Mouse (Mus musculus) ES-Bruce4 (cell line): ENCODE data around the gene Ptprg. TPM values are rescaled to one million over a fixed set of nuclear protein-coding genes. Genes with fewer than 3 reads are reported as not detected.

Experiments
- H3K27ac ChIP-seq: 2 replicates; pipeline ENCODE4 v1.5.1; 2012; ENCODE audit warnings: low read length, inconsistent platforms; ENCODE audit not compliant: insufficient read depth
- H3K27me3 ChIP-seq: 2 replicates; pipeline ENCODE4 v1.6.1; 2012; ENCODE audit warnings: mild to moderate bottlenecking, low read length, inconsistent platforms; ENCODE audit not compliant: control insufficient read depth, poor library complexity, insufficient read depth, severe bottlenecking
- H3K36me3 ChIP-seq: 2 replicates; pipeline ENCODE4 v1.6.1; 2012; ENCODE audit warnings: inconsistent platforms, mild to moderate bottlenecking, low read length, moderate library complexity; ENCODE audit not compliant: control insufficient read depth, poor library complexity, insufficient read depth, severe bottlenecking
- H3K4me1 ChIP-seq: one replicate; pipeline ENCODE4 v1.8.1; 2011; ENCODE audit warnings: low read length; ENCODE audit not compliant: control insufficient read depth, insufficient read depth
- H3K4me3 ChIP-seq: 2 replicates; pipeline ENCODE4 v1.5.1; 2011; ENCODE audit warnings: low read depth, mild to moderate bottlenecking, low read length
- H3K9ac ChIP-seq: 2 replicates; pipeline ENCODE4 v1.6.1; 2012; ENCODE audit warnings: low read depth, mild to moderate bottlenecking, inconsistent platforms; ENCODE audit not compliant: poor library complexity, severe bottlenecking
- H3K9me3 ChIP-seq: replicated peaks from 2 replicates; pipeline ENCODE4 v1.6.1; 2012; ENCODE audit warnings: mild to moderate bottlenecking, low read length, inconsistent platforms; ENCODE audit not compliant: control insufficient read depth, poor library complexity, insufficient read depth, severe bottlenecking
- CTCF ChIP-seq: IDR thresholded peaks from one replicate; pipeline ENCODE4 v1.8.1; 2011; ENCODE audit warnings: low read depth, low read length
- EP300 ChIP-seq: IDR thresholded peaks from 2 replicates; pipeline ENCODE4 v1.6.1; 2011; ENCODE audit warnings: low read depth, low read length; ENCODE audit not compliant: insufficient read depth
- POLR2A ChIP-seq: IDR thresholded peaks from one replicate; pipeline ENCODE4 v1.8.1; 2011; ENCODE audit warnings: low read length; ENCODE audit not compliant: insufficient read depth
- polyA plus RNA-seq: library from polyadenylated mRNA; stranded (reverse); fragments of >200 nt; gene quantifications from 2 replicates; pipeline ENCODE4 v1.2.4, GENCODE M21; 2011; ENCODE audit warnings: low read depth; ENCODE audit not compliant: missing spikeins, insufficient read depth, insufficient read length

Ptprg gene
- polyA plus RNA-seq, 1 experiment, result 27.4 TPM

GRCm38 (mm10) chr14:11892621-11893020, 339.3 kb downstream of the Ptprg start:
- H3K9me3 ChIP-seq, result no peaks in the 10 kb centered on the region
- no peaks in the 10 kb centered on the region for H3K27me3 ChIP-seq
- no peak for TF ChIP-seq POLR2A
- TF ChIP-seq EP300, result no peak
- TF ChIP-seq CTCF, result no peak
- H3K4me1 ChIP-seq, result no peaks in the 10 kb centered on the region
- no peak overlapping the region for H3K4me3 ChIP-seq
- H3K27ac ChIP-seq, result no peak overlapping the region
- H3K36me3 ChIP-seq, result no peaks in the 10 kb centered on the region
- H3K9ac ChIP-seq, result no peak overlapping the region

- no peaks in the 10 kb centered on the region for H3K9me3 ChIP-seq
- no peak for TF ChIP-seq CTCF
- TF ChIP-seq POLR2A, result no peak
- no peak for TF ChIP-seq EP300
These were observed 342.2 kb downstream of the Ptprg start for GRCm38 (mm10) chr14:11895486-11895885.

GRCm38 (mm10) chr14:11902794-11903193, 349.5 kb downstream of the Ptprg start:
- Histone ChIP-seq H3K9me3 (no peaks in the 10 kb centered on the region), H3K4me3 (no peak overlapping the region), H3K27me3 (no peaks in the 10 kb centered on the region), H3K4me1 (peaks cover 4% of the 10 kb centered on the region), H3K27ac (no peak overlapping the region), H3K9ac (no peak overlapping the region), H3K36me3 (no peaks in the 10 kb centered on the region)
- TF ChIP-seq POLR2A, result no peak
- no peak for TF ChIP-seq CTCF
- no peak for TF ChIP-seq EP300

More at GRCm38 (mm10) chr14:11895486-11895885, 342.2 kb downstream of the Ptprg start:
- Histone ChIP-seq H3K4me1 (no peaks in the 10 kb centered on the region), H3K36me3 (no peaks in the 10 kb centered on the region), H3K9ac (no peak overlapping the region), H3K27me3 (no peaks in the 10 kb centered on the region), H3K27ac (no peak overlapping the region), H3K4me3 (no peak overlapping the region)

- no peaks in the 10 kb centered on the region for H3K27me3 ChIP-seq
- H3K4me3 ChIP-seq, result no peak overlapping the region
- peaks cover 4% of the 10 kb centered on the region for H3K4me1 ChIP-seq
- TF ChIP-seq CTCF, result no peak
- no peak for TF ChIP-seq EP300
- no peak for TF ChIP-seq POLR2A
- H3K9ac ChIP-seq, result no peak overlapping the region
- H3K9me3 ChIP-seq, result no peaks in the 10 kb centered on the region
- H3K27ac ChIP-seq, result no peak overlapping the region
- no peaks in the 10 kb centered on the region for H3K36me3 ChIP-seq
These were observed 352.9 kb downstream of the Ptprg start for GRCm38 (mm10) chr14:11906130-11906675.

- Histone ChIP-seq H3K4me1 (no peaks in the 10 kb centered on the region), H3K9me3 (no peaks in the 10 kb centered on the region), H3K9ac (no peak overlapping the region), H3K4me3 (no peak overlapping the region), H3K27ac (no peak overlapping the region), H3K36me3 (no peaks in the 10 kb centered on the region), H3K27me3 (no peaks in the 10 kb centered on the region)
- no peak for TF ChIP-seq CTCF
- no peak for TF ChIP-seq EP300
- TF ChIP-seq POLR2A, result no peak
These were observed 358.9 kb downstream of the Ptprg start for GRCm38 (mm10) chr14:11912253-11912652.

- H3K27ac ChIP-seq, result no peak overlapping the region
- H3K9me3 ChIP-seq, result 0 out of 2 replicates have a peak, but pooled peaks cover 3% of the 10 kb centered on the region
- no peak overlapping the region for H3K4me3 ChIP-seq
- H3K4me1 ChIP-seq, result no peaks in the 10 kb centered on the region
- H3K36me3 ChIP-seq, result no peaks in the 10 kb centered on the region
- H3K27me3 ChIP-seq, result no peaks in the 10 kb centered on the region
- H3K9ac ChIP-seq, result no peak overlapping the region
- no peak for TF ChIP-seq EP300
- no peak for TF ChIP-seq POLR2A
- TF ChIP-seq CTCF, result no peak
These were observed 363.9 kb downstream of the Ptprg start for GRCm38 (mm10) chr14:11917225-11917624.
